Mouse (Mus musculus) lung, postnatal 36 days (tissue): ENCODE data around the gene Bcl7c.
"Not testable (repeated sequence)": the region's sequence is repeated elsewhere in the genome, so short reads cannot be mapped to it uniquely, and the experiment has no call there.

ENCODE experiments used
- DNase-seq: peaks from one replicate; pipeline ENCODE4 v3.0.0; 2022; ENCODE audit warnings: mixed read lengths

Gene Bcl7c

DNA sequence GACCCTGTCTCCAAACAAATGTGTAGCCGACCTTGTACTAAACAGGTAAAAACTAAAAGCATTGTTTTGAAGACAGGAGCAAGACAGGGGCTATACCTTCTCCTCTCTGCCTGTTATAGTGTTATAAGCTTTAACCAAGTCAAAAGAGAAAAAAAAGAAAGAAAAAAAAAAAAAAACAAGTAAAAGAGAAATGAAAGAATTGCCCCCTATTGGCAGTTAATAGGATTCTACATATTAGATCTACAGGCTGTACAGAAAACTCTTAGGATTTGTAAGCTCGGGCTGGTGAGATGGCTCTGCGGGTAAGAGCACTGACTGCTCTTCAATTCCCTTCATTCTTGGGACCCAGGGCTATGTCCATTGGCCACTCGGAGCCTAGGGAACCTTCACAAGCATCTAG is 66.5 kb downstream of the Bcl7c start:
- DNase-seq: no peak

GRCm38 (mm10) chr7:127641260-127641659 is 67.5 kb downstream of the Bcl7c start:
- peak; percentile 15 for DNase-seq

DNA sequence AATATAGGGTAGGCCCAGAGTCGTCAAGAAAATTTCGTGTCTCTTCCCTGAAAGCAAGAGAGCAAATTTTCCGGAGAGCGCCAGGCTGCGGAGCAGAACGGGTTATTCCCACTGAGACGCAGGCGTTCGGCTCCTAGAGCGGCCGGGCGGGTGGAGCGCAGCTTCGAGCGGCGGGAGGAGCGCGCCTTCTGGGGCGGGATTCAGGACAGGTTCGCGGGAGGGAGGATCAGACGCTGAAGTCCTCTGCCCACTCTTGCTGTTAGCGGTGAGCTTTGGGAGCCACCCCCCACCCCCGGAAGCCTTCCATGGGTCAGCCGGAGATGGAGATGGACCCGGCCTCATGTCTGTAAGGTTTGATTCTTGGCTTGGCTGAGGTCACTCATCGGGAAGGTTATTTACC is 71.8 kb downstream of the Bcl7c start:
- DNase-seq: peak; percentile 79

DNA sequence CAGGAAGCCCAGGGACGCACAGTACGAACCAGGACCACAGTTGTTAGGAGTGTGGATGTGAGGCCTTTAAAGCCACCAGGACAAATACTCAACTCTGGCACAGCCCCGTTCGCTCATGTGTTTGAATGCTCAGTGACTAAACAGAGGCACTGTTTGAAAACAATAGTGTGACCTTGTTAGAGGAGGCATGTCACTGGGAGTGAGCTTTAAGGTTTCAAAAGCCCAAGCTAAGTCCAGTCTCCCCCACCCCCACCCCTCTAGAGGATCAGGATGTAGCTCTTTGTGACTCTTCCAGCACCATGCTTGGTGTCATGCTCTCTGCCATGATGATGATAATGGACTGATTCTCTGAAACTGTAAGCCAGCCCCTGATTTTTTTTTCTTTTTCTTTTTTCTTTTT is 77.3 kb downstream of the Bcl7c start:
- DNase-seq: no peak

DNA sequence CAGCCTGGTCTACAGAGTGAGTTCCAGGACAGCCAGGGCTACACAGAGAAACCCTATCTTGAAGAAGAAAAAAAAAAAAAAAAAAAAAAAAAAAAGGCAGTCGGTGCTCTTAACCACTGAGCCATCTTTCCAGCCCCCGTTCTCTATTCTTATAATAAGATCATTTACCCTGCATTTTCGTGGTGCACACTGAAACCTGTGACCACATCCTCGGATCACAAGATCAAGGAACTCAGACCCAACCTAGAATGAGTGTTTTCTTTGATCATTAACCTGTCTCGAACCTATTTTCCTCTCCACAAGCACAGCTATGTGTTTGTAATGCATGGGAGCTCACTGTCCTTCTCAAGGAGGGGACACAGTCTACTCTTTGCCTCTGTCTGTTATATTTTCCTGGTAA is 80.1 kb downstream of the Bcl7c start:
- DNase-seq: no peak

- no peak for DNase-seq
Measured at GRCm38 (mm10) chr7:127626471-127626870, 82.3 kb downstream of the Bcl7c start.

GRCm38 (mm10) chr7:127626039-127626438 is 82.7 kb downstream of the Bcl7c start:
- DNase-seq: no peak

DNA sequence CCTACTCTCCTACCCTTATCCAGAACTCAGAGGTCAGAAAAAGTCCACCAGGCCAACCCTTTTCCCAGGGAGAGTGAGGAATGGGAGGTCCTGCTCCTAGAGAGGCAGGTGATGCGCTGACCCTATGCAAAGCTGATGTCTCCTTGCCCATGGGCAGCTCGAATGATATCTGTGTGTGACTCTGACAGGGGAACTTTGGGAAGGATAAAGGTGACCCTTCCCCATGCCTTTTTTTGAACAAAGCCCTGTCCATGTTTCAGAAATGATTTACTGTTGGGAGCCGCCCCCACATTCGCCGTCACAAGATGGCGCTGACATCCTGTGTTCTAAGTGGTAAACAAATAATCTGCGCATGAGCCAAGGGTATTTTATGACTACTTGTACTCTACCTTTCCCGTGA is 90.3 kb downstream of the Bcl7c start:
- DNase-seq: not testable (repeated sequence)

DNA sequence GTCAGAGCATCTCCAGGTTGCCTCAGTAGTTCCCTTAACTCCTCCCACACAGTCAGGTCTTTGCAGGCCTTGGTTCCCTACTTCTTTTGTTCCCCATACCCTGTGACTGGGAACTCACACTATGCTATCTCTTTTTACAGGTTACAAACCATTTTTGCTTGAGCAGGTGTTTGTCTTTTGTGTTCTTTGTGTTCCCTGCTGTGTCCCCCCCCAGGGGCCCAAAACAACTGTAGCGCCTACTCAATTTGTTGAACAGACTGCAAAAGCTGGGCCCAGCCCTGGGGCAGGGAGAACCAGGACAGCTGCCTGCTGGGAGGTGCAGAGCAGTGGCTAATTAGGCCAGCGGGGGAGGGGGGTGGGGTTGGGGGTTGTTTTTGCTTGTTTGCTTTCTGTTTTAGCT is 90.8 kb downstream of the Bcl7c start:
- no peak for DNase-seq

- no peak for DNase-seq
Measured at GRCm38 (mm10) chr7:127616881-127617280, 91.9 kb downstream of the Bcl7c start.

GRCm38 (mm10) chr7:127616336-127616735 is 92.4 kb downstream of the Bcl7c start:
- DNase-seq: no peak

DNA sequence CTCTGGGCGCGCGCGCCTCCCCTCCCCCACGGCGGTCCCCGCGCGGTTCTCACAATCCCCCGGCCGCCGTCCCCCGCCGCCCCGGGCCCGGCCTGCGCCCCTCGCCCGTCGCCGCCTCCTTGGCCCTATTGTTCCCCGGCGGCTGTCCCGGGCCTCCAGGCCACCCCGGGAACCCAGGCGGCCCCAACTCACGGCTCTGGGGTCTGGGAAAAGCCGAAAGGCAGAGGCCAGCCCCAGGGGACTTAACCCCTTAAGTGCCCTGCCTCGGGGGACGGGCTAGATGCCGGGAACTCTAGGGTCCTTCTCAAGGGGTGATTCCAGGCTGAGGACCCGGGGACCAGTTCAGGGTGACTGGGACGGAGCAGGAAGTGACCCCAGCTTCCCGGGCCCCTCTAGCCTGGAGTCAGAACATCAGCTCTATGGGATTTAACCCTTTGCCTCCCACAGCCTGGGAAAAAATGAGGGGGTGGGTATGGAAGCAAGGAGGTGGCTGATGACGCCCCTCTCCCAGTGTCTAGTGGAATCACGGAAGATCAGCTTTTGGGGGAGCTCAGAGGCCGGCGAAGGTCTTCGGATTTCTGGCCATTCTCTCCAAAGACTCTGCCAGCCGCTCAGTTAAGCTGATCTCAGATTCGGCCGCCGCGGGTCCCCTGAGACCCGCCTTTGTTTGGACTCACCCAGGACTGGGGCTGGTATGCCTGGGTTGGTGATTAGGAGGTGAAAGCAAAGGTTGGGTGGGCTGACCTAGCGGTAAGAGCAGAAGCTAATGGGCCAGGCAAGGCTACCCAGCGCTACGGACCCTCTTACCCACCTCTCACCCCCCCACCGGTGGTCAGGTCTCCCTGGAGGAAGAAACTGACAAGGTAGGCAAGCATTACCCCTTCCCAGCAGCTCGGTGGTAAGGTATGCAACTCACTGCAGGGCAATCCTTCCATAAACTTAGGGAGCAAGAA is 93.6 kb downstream of the Bcl7c start, which contains the start of gene Zfp629:
Gene Zfp629 (minus strand): TSS at position 907 of the 953 bp plus-strand sequence.
- peak; percentile 82 for DNase-seq

GRCm38 (mm10) chr7:127614511-127614890 is 94.2 kb downstream of the Bcl7c start:
- peak; percentile 47 for DNase-seq

- DNase-seq: no peak
Measured at GRCm38 (mm10) chr7:127614091-127614490, 94.6 kb downstream of the Bcl7c start.

- DNase-seq: no peak
Measured at GRCm38 (mm10) chr7:127613501-127613900, 95.2 kb downstream of the Bcl7c start.

- DNase-seq: no peak
Measured at GRCm38 (mm10) chr7:127611561-127611960, 97.2 kb downstream of the Bcl7c start.
